Mouse (Mus musculus): ENCODE data around the gene Tmem18. TPM values are rescaled to one million over a fixed set of nuclear protein-coding genes. Genes with fewer than 3 reads are reported as not detected.

Gene Tmem18
- 35.1 and 35.5 TPM in 2 replicates for polyA plus RNA-seq (2012; rRNA removed)

GRCm38 (mm10) chr12:30584356-30584740 is at the start of gene Tmem18:
Gene Tmem18, plus strand, starts transcription at chr12:30584426.
- Histone ChIP-seq H3K27ac (ENCODE audit: insufficient read depth, low read length) (peak within 1 kb of the TSS; percentile 4; the same call in 1 of the 2 replicates), H3K4me3 (replicated peaks; ENCODE audit: insufficient read depth, low read depth, low read length) (peak within 1 kb of the TSS; percentile 63), H3K4me1 (ENCODE audit: control insufficient read depth, insufficient read depth, low read length) (peaks cover 5% of the 10 kb centered on the region), H3K27me3 (ENCODE audit: control insufficient read depth, insufficient read depth, low read length) (no peaks in the 10 kb centered on the region)
- WGBS = under 1% methylated on average over 35 of the region's 35 CpGs
- DNase-seq = peak; percentile 84 to 86
- TF ChIP-seq CTCF (IDR thresholded peaks at IDR 0.05; ENCODE audit: borderline replicate concordance, insufficient read depth, low read depth, low read length) = no peak
- TF ChIP-seq POLR2A (IDR thresholded peaks at IDR 0.05; ENCODE audit: borderline replicate concordance, insufficient read depth, low read length) = peak; percentile 95

GRCm38 (mm10) chr12:30557349-30557748 is 26.9 kb upstream of the Tmem18 start:
- DNase-seq = no peak
- H3K27ac ChIP-seq (ENCODE audit: insufficient read depth, low read length) = no peak overlapping the region
- no peak overlapping the region for H3K4me3 ChIP-seq (replicated peaks; ENCODE audit: insufficient read depth, low read depth, low read length)
- no peaks in the 10 kb centered on the region; the same call in 1 of the 2 replicates for H3K27me3 ChIP-seq (ENCODE audit: control insufficient read depth, insufficient read depth, low read length)
- no peaks in the 10 kb centered on the region for H3K4me1 ChIP-seq (ENCODE audit: control insufficient read depth, insufficient read depth, low read length)
- TF ChIP-seq CTCF (IDR thresholded peaks at IDR 0.05; ENCODE audit: borderline replicate concordance, insufficient read depth, low read depth, low read length) (no peak), POLR2A (IDR thresholded peaks at IDR 0.05; ENCODE audit: borderline replicate concordance, insufficient read depth, low read length) (no peak)

DNA sequence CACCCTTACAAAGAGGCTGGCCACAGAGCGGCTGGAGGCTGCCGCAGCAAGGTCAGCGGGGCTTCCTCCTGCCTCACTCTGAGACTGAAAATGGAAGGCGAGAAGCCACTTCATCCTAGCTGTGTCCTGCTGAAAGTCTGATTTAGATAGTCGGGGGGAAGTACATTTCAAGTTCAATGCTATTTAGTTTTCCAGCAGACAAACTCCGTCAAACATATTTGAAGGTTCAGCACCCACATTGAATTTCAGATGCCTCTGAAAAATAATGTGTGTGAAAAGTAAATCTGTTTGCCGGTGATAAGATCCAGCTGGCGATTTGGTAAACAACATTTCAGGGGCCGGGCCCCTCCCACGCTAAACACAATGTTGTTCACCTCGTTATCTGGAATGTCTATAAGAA is 22.8 kb upstream of the Tmem18 start:
- TF ChIP-seq POLR2A (IDR thresholded peaks at IDR 0.05; ENCODE audit: borderline replicate concordance, insufficient read depth, low read length) (no peak), CTCF (IDR thresholded peaks at IDR 0.05; ENCODE audit: borderline replicate concordance, insufficient read depth, low read depth, low read length) (no peak)
- 26% methylated on average over 11 of the region's 11 CpGs for WGBS
- H3K4me1 ChIP-seq (ENCODE audit: control insufficient read depth, insufficient read depth, low read length) = no peaks in the 10 kb centered on the region
- no peak overlapping the region for H3K27ac ChIP-seq (ENCODE audit: insufficient read depth, low read length)
- no peak overlapping the region for H3K4me3 ChIP-seq (replicated peaks; ENCODE audit: insufficient read depth, low read depth, low read length)
- H3K27me3 ChIP-seq (ENCODE audit: control insufficient read depth, insufficient read depth, low read length) = no peaks in the 10 kb centered on the region; the same call in 1 of the 2 replicates
- DNase-seq = no peak

DNA sequence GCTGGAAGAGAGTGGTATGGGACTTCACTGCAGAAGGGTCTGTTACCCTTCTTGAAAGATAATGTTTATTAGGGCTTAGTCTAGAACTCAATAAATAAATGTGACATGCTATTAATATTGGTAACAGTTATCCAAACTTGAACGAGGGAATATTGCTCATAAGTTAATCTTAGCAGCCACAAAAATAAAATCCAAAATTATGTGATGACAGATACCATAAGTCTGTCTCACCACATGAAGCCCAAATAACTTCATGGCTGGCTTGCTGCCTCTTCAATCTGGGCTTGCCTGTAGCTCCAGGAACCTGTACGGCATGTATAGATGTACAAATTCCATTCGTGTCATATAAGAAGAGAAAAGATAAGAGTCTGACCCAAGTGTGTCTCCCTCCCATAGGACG is 12.2 kb upstream of the Tmem18 start:
- no peak for TF ChIP-seq POLR2A (IDR thresholded peaks at IDR 0.05; ENCODE audit: borderline replicate concordance, insufficient read depth, low read length)
- TF ChIP-seq CTCF (IDR thresholded peaks at IDR 0.05; ENCODE audit: borderline replicate concordance, insufficient read depth, low read depth, low read length) = no peak
- WGBS = 83% methylated on average over 4 of the region's 4 CpGs
- H3K4me3 ChIP-seq (replicated peaks; ENCODE audit: insufficient read depth, low read depth, low read length) = no peak overlapping the region
- H3K27ac ChIP-seq (ENCODE audit: insufficient read depth, low read length) = no peak overlapping the region
- no peaks in the 10 kb centered on the region for H3K4me1 ChIP-seq (ENCODE audit: control insufficient read depth, insufficient read depth, low read length)
- no peak for DNase-seq
- H3K27me3 ChIP-seq (ENCODE audit: control insufficient read depth, insufficient read depth, low read length) = no peaks in the 10 kb centered on the region

- TF ChIP-seq CTCF (IDR thresholded peaks at IDR 0.05; ENCODE audit: borderline replicate concordance, insufficient read depth, low read depth, low read length) = no peak
- TF ChIP-seq POLR2A (IDR thresholded peaks at IDR 0.05; ENCODE audit: borderline replicate concordance, insufficient read depth, low read length) = no peak
- WGBS = 81% methylated on average over 3 of the region's 3 CpGs
- DNase-seq = no peak
- Histone ChIP-seq H3K27ac (ENCODE audit: insufficient read depth, low read length) (no peak overlapping the region), H3K4me1 (ENCODE audit: control insufficient read depth, insufficient read depth, low read length) (no peaks in the 10 kb centered on the region), H3K4me3 (replicated peaks; ENCODE audit: insufficient read depth, low read depth, low read length) (no peak overlapping the region), H3K27me3 (ENCODE audit: control insufficient read depth, insufficient read depth, low read length) (no peaks in the 10 kb centered on the region)
These were observed 8.3 kb upstream of the Tmem18 start for GRCm38 (mm10) chr12:30575952-30576351.

DNA sequence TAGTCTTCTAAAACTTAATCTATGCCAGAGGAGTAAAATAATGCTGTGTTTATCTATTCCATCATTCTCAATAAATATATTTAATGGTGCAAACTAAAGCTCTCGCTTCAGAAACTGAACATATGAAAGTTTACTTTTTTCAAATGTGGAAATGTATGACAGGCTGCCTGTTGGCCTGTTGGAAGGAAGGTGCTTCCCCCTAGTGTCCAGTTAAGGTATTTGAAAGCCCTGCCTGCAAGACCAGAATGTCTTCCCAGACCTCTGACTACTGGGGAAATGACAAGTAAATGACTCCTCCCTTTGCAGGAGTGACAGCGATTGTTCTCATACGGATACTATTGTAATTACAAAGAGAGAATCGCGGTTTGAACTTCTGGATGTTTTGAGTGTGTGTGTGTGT is 6.2 kb upstream of the Tmem18 start:
- Histone ChIP-seq H3K27me3 (ENCODE audit: control insufficient read depth, insufficient read depth, low read length) (no peaks in the 10 kb centered on the region), H3K27ac (ENCODE audit: insufficient read depth, low read length) (no peak overlapping the region), H3K4me3 (replicated peaks; ENCODE audit: insufficient read depth, low read depth, low read length) (no peak overlapping the region), H3K4me1 (ENCODE audit: control insufficient read depth, insufficient read depth, low read length) (no peaks in the 10 kb centered on the region)
- 7% methylated on average over 5 of the region's 5 CpGs for WGBS
- DNase-seq = peak; percentile 32 to 48
- TF ChIP-seq CTCF (IDR thresholded peaks at IDR 0.05; ENCODE audit: borderline replicate concordance, insufficient read depth, low read depth, low read length) = peak; percentile 78
- TF ChIP-seq POLR2A (IDR thresholded peaks at IDR 0.05; ENCODE audit: borderline replicate concordance, insufficient read depth, low read length) = no peak

GRCm38 (mm10) chr12:30581277-30581676 is 2.9 kb upstream of the Tmem18 start:
- Histone ChIP-seq H3K27ac (ENCODE audit: insufficient read depth, low read length) (no peak overlapping the region), H3K4me3 (replicated peaks; ENCODE audit: insufficient read depth, low read depth, low read length) (no peak overlapping the region), H3K4me1 (ENCODE audit: control insufficient read depth, insufficient read depth, low read length) (peaks cover 5% of the 10 kb centered on the region), H3K27me3 (ENCODE audit: control insufficient read depth, insufficient read depth, low read length) (no peaks in the 10 kb centered on the region)
- TF ChIP-seq POLR2A (IDR thresholded peaks at IDR 0.05; ENCODE audit: borderline replicate concordance, insufficient read depth, low read length) = no peak
- no peak for TF ChIP-seq CTCF (IDR thresholded peaks at IDR 0.05; ENCODE audit: borderline replicate concordance, insufficient read depth, low read depth, low read length)
- no peak for DNase-seq
- WGBS = 76% methylated on average over 10 of the region's 10 CpGs

- Histone ChIP-seq H3K4me3 (replicated peaks; ENCODE audit: insufficient read depth, low read depth, low read length) (peak overlapping the region; percentile 63), H3K4me1 (ENCODE audit: control insufficient read depth, insufficient read depth, low read length) (peaks cover 5% of the 10 kb centered on the region), H3K27ac (ENCODE audit: insufficient read depth, low read length) (no peak overlapping the region), H3K27me3 (ENCODE audit: control insufficient read depth, insufficient read depth, low read length) (no peaks in the 10 kb centered on the region)
- no peak for DNase-seq
- 10% methylated on average over 12 of the region's 12 CpGs for WGBS
- TF ChIP-seq POLR2A (IDR thresholded peaks at IDR 0.05; ENCODE audit: borderline replicate concordance, insufficient read depth, low read length) (no peak), CTCF (IDR thresholded peaks at IDR 0.05; ENCODE audit: borderline replicate concordance, insufficient read depth, low read depth, low read length) (no peak)
These were observed 455 bp upstream of the Tmem18 start for GRCm38 (mm10) chr12:30583586-30584355.

Measured in cerebellum, adult 2 months (tissue).